Mouse (Mus musculus) thymus, adult 18-20 months (tissue): ENCODE measurements at regions not wholly inside any gene's neighbourhood (a gene's known extent, or its start where the extent isn't known, plus 50 kb on each side); places are given as distances from the start of the nearest gene placed in this dataset.

Experiments used
- DNase-seq, 2 experiments: peaks; one replicate each; pipeline ENCODE4 v3.0.0; 2022; ENCODE audit warnings: mixed read lengths in 2 of 2

- no peak for DNase-seq
Measured at GRCm38 (mm10) chr9:11729732-11730131, 825.2 kb upstream of the Cntn5 start.

- no peak for DNase-seq
Measured at GRCm38 (mm10) chr9:11721811-11722210, 817.2 kb upstream of the Cntn5 start.

DNA sequence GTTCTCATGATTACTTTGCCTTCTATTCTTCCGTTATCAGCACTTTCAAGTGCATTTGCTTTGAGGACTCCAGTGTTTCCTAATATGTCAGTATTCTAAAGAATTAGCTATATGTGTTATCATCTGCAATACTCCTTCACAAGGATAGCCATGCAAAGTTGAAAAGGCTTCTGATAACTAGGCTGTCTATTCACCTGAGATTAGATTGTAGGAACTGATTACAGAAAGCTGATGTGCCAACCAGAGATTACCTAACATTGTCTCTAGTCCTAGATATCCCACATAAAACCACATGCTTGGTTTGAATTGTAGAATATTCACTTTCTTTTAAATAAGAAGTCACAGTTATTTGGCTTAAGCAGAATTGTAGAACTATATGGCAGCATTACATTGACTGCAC is 800.1 kb upstream of the Cntn5 start:
- no peak for DNase-seq

DNA sequence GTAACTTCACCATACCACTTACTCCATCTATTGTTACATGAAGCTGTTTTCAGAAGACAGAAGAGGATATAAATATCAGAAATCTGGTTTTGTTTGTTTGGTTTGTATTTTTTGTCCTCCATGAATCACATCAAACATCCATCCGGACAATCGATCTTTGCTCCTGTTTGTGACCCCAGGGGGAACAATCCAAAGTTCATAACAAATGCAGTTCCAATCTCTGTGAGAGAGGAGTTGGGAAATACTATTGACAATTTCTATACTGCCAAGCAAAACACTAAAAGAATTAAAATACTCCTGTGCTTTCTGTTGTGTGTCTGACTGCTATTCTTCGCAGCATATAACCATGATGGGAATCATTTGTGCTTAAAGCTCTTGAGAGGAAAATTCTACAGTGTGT is 798.6 kb upstream of the Cntn5 start:
- DNase-seq: no peak

DNA sequence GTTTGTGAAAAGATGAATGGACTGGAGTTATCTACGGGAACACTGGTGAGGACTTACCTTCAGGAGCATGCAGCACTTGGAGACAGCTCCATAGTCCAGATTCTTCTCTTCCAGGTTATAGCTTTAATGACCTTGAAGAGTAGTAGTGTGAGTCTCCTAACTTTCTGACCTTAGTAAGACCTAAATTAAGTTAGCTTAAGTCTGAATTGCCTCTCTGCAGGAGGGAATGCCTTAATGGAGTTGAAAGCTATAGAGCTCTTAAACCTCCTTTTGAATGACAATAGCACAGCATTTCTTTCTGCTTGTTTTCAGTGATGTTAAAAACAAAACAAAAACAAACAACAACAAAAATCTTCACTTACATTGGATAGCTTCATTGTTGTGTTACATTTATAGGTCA is 788.9 kb upstream of the Cntn5 start:
- DNase-seq: no peak

DNA sequence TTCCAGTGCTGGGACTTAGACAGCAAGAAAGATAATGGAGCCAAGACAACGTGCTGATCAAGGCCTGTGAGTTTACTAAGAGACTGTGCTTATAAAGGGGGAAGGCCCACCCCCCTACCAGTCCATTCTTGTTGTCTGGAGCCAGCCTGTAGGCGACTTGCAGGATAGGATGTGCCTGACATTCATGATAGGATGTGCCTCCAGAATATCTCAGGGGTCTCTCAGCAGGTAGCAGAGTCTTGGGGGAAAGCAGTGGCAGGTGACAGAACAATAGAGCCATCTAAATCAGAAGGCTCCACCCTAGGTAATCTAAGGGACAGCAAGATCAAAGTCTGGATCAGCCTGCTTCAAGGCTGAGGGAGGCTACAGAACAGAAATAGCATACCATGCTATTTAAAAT is 782.5 kb upstream of the Cntn5 start:
- no peak for DNase-seq

DNA sequence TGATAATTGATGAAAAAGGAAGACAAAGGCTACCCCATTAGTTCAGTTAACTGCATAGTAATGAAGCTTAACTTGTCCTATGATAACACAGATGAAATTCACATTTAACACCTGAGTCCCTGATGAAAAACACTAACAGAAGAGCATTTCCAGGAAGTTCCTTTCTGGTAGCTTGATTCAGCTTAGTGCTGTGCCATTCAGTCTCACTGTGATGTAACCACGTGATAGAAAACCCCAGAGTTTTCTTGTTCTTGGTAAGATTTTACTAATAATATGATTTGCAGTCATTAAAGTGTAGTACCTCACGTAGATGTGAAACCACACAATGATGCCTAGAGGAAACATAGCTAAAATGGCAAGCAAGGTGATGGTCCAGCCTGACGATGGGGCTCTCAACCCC is 767.4 kb upstream of the Cntn5 start:
- DNase-seq: no peak

DNA sequence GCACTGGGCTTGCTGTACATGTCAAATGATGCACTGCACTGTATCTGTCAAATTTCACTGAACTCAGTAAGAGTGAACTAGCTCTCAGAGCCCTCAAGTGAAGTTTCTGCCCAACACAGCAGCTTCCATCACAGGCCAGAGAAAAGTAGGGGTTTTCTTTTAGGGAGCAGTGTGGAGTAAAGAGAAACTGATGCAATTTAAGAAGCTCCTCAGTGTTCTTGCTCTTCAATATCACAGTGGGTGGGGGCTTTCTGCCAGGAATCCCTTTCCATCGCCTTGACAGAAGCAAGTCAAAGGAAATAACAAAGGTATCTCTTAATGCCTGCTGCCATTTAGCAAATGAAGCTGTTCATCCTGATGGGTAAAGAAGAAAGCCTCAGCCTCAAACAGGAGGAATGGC is 766.7 kb upstream of the Cntn5 start:
- no peak for DNase-seq

DNA sequence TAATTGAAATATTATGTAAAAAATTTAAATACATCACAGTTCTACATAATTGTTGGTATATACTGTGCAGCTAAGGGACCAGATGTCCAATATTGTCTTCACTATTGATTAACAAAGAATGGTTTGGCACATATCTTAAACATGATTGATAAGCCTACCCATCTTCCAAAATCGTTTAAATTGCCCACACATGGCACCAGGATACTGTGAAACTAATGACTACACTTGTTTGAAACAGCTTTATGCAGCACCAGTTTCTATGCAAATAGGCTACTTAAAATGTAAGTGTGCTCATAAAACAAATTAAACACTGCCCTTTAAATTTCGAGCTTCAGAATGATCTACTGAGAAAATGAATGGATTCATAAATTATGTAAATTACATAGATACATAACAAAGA is 724.9 kb upstream of the Cntn5 start:
- DNase-seq: no peak

- no peak for DNase-seq
Measured at GRCm38 (mm10) chr9:11604381-11604780, 699.8 kb upstream of the Cntn5 start.

GRCm38 (mm10) chr9:11603884-11604283 is 699.3 kb upstream of the Cntn5 start:
- no peak for DNase-seq

GRCm38 (mm10) chr9:11602857-11603256 is 698.3 kb upstream of the Cntn5 start:
- no peak for DNase-seq

- DNase-seq: no peak
Measured at GRCm38 (mm10) chr9:11579011-11579410, 674.4 kb upstream of the Cntn5 start.

DNA sequence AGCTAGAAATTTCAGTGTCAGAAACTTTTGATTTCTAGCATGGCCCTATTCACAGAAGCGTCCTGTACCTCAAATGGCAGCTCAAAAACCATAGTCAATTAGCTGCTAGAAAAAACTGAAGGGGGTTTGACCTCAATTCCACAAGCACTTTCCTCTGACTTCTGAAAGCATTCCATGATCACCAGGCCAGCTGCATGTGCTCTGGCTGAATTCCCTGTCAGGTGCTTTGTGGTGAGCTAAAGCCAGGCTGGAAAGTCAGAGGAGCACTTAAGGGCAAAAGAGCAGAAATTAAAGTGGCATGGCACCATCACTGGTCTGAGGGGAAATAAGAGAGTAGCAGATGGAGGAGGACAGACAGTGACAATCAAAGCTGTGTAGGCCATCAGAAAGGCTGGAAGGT is 658.3 kb upstream of the Cntn5 start:
- DNase-seq: no peak

DNA sequence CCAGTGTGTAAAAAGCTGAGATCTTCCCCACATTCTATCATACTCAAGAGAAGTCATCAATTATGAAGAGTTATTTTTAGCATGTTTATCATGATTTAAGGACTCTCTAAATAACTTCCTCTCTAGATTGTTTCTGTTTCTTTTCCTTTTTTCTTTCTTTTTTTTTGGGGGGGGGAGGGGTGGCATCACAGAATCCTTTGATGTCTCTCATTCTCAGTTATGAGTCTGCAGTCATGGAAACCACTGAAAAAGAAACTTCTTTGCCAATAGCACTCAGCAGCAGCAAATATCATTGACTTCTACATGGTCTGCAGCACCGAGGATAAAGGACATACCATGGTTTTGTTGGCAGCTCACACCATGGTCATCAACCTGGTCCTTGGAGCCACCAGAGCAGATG is 654.8 kb upstream of the Cntn5 start:
- no peak for DNase-seq

GRCm38 (mm10) chr9:11513806-11514496 is 609.4 kb upstream of the Cntn5 start:
- peak in 1 of 2 experiments; percentile 14 for DNase-seq
